Comparison of ENCODE assay signal across 10 mouse cellular contexts in the genomic region with DNA sequence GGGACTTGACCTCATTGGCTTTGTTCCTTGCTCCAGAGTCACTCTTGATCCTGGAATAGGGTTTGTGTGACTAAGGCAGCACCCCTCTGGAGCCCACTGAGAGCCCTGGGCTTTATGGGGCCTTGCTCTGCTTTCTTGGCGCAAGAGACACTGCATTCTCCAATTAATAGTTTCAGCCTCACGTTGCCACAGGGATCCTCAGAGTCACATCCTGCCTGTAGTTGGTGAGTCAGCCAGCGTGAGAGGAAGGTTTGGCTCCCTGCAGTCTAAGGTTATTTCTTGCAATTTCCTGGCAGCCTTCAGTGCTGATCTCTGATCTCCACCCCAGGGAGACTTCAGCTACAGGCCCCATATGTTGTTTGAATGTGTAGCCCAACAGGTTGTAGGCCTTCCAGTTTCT.
A peak's percentile ranks its signal among the peaks of the same experiment; 100 is the strongest.
DNase-seq lines count a peak whose midpoint lies in the region; ATAC-seq lines count a peak whose summit lies in the region.
"Had no signal": no experiment of that assay in that cellular context is flagged by ENCODE, and none has a peak within 500 bp of the region (broad histone marks: within the 10 kb centered on the region; RNA-seq: fewer than 3 reads in every experiment).

No protein-coding gene starts in this region.

- H3K27ac ChIP-seq in limb, embryonic 15.5 days, result 0 out of 2 replicates have a peak overlapping the region, but pooled peaks have one; percentile 30
- H3K27ac ChIP-seq in limb, embryonic 10.5 days, result no peak overlapping the region

- peaks cover 4% of the 10 kb centered on the region for H3K4me1 ChIP-seq in limb, embryonic 15.5 days
- peaks cover 5% of the 10 kb centered on the region; the same call in 1 of the 2 replicates for H3K4me1 ChIP-seq in limb, embryonic 10.5 days

- WGBS in limb, embryonic 15.5 days, result 33% methylated on average over 3 of the region's 3 CpGs
- 70% methylated on average over 3 of the region's 3 CpGs for WGBS in limb, embryonic 10.5 days

- H3K4me2 ChIP-seq in limb, embryonic 15.5 days, result no peak overlapping the region

- H3K4me3 ChIP-seq in limb, embryonic 15.5 days, result no peak overlapping the region
- H3K4me3 ChIP-seq in limb, embryonic 10.5 days, result no peak overlapping the region

- peaks cover 26% of the 10 kb centered on the region for H3K36me3 ChIP-seq in limb, embryonic 15.5 days
- H3K36me3 ChIP-seq in limb, embryonic 10.5 days, result peaks cover 50% of the 10 kb centered on the region

- peaks cover 3% of the 10 kb centered on the region; the same call in 1 of the 2 replicates for H3K9me3 ChIP-seq in limb, embryonic 15.5 days
- H3K9me3 ChIP-seq in limb, embryonic 10.5 days (replicated peaks), result no peaks in the 10 kb centered on the region

- peak; percentile 19 for DNase-seq in gastrocnemius, postnatal 25 days
- no peak for DNase-seq in gastrocnemius, postnatal 14 days
- DNase-seq in limb, embryonic 10.5 days (ENCODE audit: low spot score), result no peak
- DNase-seq in Muller cell, postnatal 12 days (ENCODE audit: inconsistent ontology term), result peak; percentile 75
- peak; percentile 63 for DNase-seq in cerebellum, adult 9-11 months
- DNase-seq in embryo, embryonic 10.5 days (ENCODE audit: low spot score), result no peak
- no peak for DNase-seq in spleen, postnatal 10 days (ENCODE audit: low spot score in 2 of 2)
- DNase-seq: embryo, embryonic 11 days; lung, adult 18-20 months had no signal

- intact Hi-C loops in gastrocnemius, postnatal 14 days (cut with DNase I; ENCODE audit: low total_unique reads), result no loop called here

- H3K27me3 ChIP-seq in limb, embryonic 15.5 days, result no peaks in the 10 kb centered on the region
- H3K27me3 ChIP-seq in limb, embryonic 10.5 days (ENCODE audit: low read depth, poor library complexity, severe bottlenecking), result no peaks in the 10 kb centered on the region

- no peak overlapping the region for H3K9ac ChIP-seq in limb, embryonic 15.5 days

- ATAC-seq in limb, embryonic 15.5 days (ENCODE audit: insufficient number of reproducible peaks, low FRiP score, low TSS enrichment, low read depth), result no peak

Comparison
In these comparisons a context has a peak if more than half of its experiments do, and no peak if none do; other contexts are left out.
1. DNase-seq: peak in gastrocnemius, postnatal 25 days (single experiment), Muller cell, postnatal 12 days (single experiment) and cerebellum, adult 9-11 months (single experiment); none in gastrocnemius, postnatal 14 days (single experiment), limb, embryonic 10.5 days (single experiment), embryo, embryonic 10.5 days (single experiment) and spleen, postnatal 10 days (0 of 2).